Mouse (Mus musculus): ENCODE measurements at regions not wholly inside any gene's neighbourhood (a gene's known extent, or its start where the extent isn't known, plus 50 kb on each side); places are given as distances from the start of the nearest gene placed in this dataset.

- no peak for TF ChIP-seq POLR2A (IDR thresholded peaks at IDR 0.05; ENCODE audit: borderline replicate concordance, extremely low read depth, insufficient read depth, insufficient read length)
- Histone ChIP-seq H3K27me3 (ENCODE audit: control insufficient read depth, insufficient read depth, low read length) (no peaks in the 10 kb centered on the region), H3K4me2 (replicated peaks; ENCODE audit: low read depth, low read length, severe bottlenecking) (no peak overlapping the region), H3K9me3 (ENCODE audit: control insufficient read depth, low read length) (no peaks in the 10 kb centered on the region), H3K9ac (ENCODE audit: low read depth, low read length, severe bottlenecking) (no peak overlapping the region), H3K36me3 (ENCODE audit: control insufficient read depth, insufficient read depth, low read length) (no peaks in the 10 kb centered on the region), H3K4me1 (ENCODE audit: control insufficient read depth, insufficient read depth, low read length) (no peaks in the 10 kb centered on the region), H3K27ac (replicated peaks; ENCODE audit: low read depth, low read length) (no peak overlapping the region), H3K4me3 (replicated peaks; ENCODE audit: low read length) (no peak overlapping the region)
- DNase-seq (ENCODE audit: low spot score) (no peak), ATAC-seq (ENCODE audit: low FRiP score, low read depth) (no peak)
- WGBS: 67% methylated on average over 5 of the region's 5 CpGs
These were observed 64.4 kb upstream of the Onecut1 start for GRCm38 (mm10) chr9:74797272-74797844.

GRCm38 (mm10) chr9:74801091-74801490 lies 60.6 kb upstream of the Onecut1 start:
- H3K4me3 ChIP-seq (replicated peaks; ENCODE audit: low read length): no peak overlapping the region
- WGBS: 78% methylated on average over 4 of the region's 4 CpGs
- H3K27me3 ChIP-seq (ENCODE audit: control insufficient read depth, insufficient read depth, low read length): no peaks in the 10 kb centered on the region
- H3K4me1 ChIP-seq (ENCODE audit: control insufficient read depth, insufficient read depth, low read length): no peaks in the 10 kb centered on the region
- no peak overlapping the region for H3K4me2 ChIP-seq (replicated peaks; ENCODE audit: low read depth, low read length, severe bottlenecking)
- no peaks in the 10 kb centered on the region for H3K36me3 ChIP-seq (ENCODE audit: control insufficient read depth, insufficient read depth, low read length)
- no peaks in the 10 kb centered on the region for H3K9me3 ChIP-seq (ENCODE audit: control insufficient read depth, low read length)
- no peak for DNase-seq (ENCODE audit: low spot score)
- no peak overlapping the region for H3K27ac ChIP-seq (replicated peaks; ENCODE audit: low read depth, low read length)
- H3K9ac ChIP-seq (ENCODE audit: low read depth, low read length, severe bottlenecking): no peak overlapping the region
- ATAC-seq (ENCODE audit: low FRiP score, low read depth): no peak
- no peak for TF ChIP-seq POLR2A (IDR thresholded peaks at IDR 0.05; ENCODE audit: borderline replicate concordance, extremely low read depth, insufficient read depth, insufficient read length)

- H3K36me3 ChIP-seq (ENCODE audit: control insufficient read depth, insufficient read depth, low read length): no peaks in the 10 kb centered on the region
- no peaks in the 10 kb centered on the region for H3K27me3 ChIP-seq (ENCODE audit: control insufficient read depth, insufficient read depth, low read length)
- no peaks in the 10 kb centered on the region for H3K4me1 ChIP-seq (ENCODE audit: control insufficient read depth, insufficient read depth, low read length)
- H3K4me3 ChIP-seq (replicated peaks; ENCODE audit: low read length): no peak overlapping the region
- H3K27ac ChIP-seq (replicated peaks; ENCODE audit: low read depth, low read length): no peak overlapping the region
- TF ChIP-seq POLR2A (IDR thresholded peaks at IDR 0.05; ENCODE audit: borderline replicate concordance, extremely low read depth, insufficient read depth, insufficient read length): no peak
- no peak overlapping the region for H3K4me2 ChIP-seq (replicated peaks; ENCODE audit: low read depth, low read length, severe bottlenecking)
- ATAC-seq (ENCODE audit: low FRiP score, low read depth) (no peak), DNase-seq (ENCODE audit: low spot score) (no peak)
- no peak overlapping the region for H3K9ac ChIP-seq (ENCODE audit: low read depth, low read length, severe bottlenecking)
- no peaks in the 10 kb centered on the region for H3K9me3 ChIP-seq (ENCODE audit: control insufficient read depth, low read length)
- 39% methylated on average over 8 of the region's 8 CpGs for WGBS
These were observed 50.3 kb upstream of the Onecut1 start for GRCm38 (mm10) chr9:74811437-74811836.

Measured in limb, embryonic 14.5 days (tissue).